Mouse (Mus musculus) heart, embryonic 11.5 days (tissue): ENCODE results near the gene Sgsm2. TPM values are rescaled to one million over a fixed set of nuclear protein-coding genes. Genes with fewer than 3 reads are reported as not detected.

ENCODE experiments used
- ATAC-seq: fragments of 200-750 bp; cut with Nextera tagmentation; replicated peaks from 2 replicates; pipeline ENCODE4 v1.8.0; 2017; ENCODE audit warnings: moderate library complexity; ENCODE audit not compliant: insufficient number of reproducible peaks, low FRiP score, low TSS enrichment
- H3K27ac ChIP-seq: fragments of 300-500 bp; sonication (generic); 2 replicates; pipeline ENCODE4 v1.5.1; 2014; ENCODE audit warnings: mild to moderate bottlenecking, low read depth, low read length
- H3K27me3 ChIP-seq: fragments of 300-500 bp; sonication (generic); 2 replicates; pipeline ENCODE4 v1.6.1; 2014; ENCODE audit warnings: mild to moderate bottlenecking, low read length, mixed read lengths; ENCODE audit not compliant: control insufficient read depth, insufficient read depth
- H3K36me3 ChIP-seq: fragments of 300-500 bp; sonication (generic); 2 replicates; pipeline ENCODE4 v1.6.1; 2014; ENCODE audit warnings: mild to moderate bottlenecking, low read length, moderate library complexity, mixed read lengths; ENCODE audit not compliant: control insufficient read depth, insufficient read depth
- H3K4me1 ChIP-seq: fragments of 300-500 bp; sonication (generic); 2 replicates; pipeline ENCODE4 v1.6.1; 2014; ENCODE audit warnings: low read length; ENCODE audit not compliant: control insufficient read depth, insufficient read depth
- H3K4me2 ChIP-seq: fragments of 300-500 bp; sonication (generic); 2 replicates; pipeline ENCODE4 v1.6.1; 2014; ENCODE audit warnings: mild to moderate bottlenecking, moderate library complexity
- H3K4me3 ChIP-seq: fragments of 300-500 bp; sonication (generic); 2 replicates; pipeline ENCODE4 v1.5.1; 2014; ENCODE audit warnings: low read depth, low read length
- H3K9ac ChIP-seq: fragments of 300-500 bp; sonication (generic); 2 replicates; pipeline ENCODE4 v1.6.1; 2014; ENCODE audit warnings: mild to moderate bottlenecking, low read depth, low read length, moderate library complexity
- H3K9me3 ChIP-seq: fragments of 300-500 bp; sonication (generic); replicated peaks from 2 replicates; pipeline ENCODE4 v1.6.1; 2016; ENCODE audit warnings: low read length; ENCODE audit not compliant: control insufficient read depth
- WGBS: fragments of 180-500 bp; shearing (Covaris S2); extraction: QIAGEN DNeasy Blood & Tissue Kit; methylation state at CpG from one replicate; pipeline ENCODE4 v1.1.7; 2014; ENCODE audit not compliant: insufficient replicate concordance; 5-methylcytosine and 5-hydroxymethylcytosine counted together
- polyA plus RNA-seq: library from polyadenylated mRNA; unstranded; fragments of >200 nt; fragmentation: Nextera tagmentation; extraction: Ambion mirVana; gene quantifications from 2 replicates; pipeline ENCODE4 v1.2.1, GENCODE M21; 2014

Sgsm2 gene
- polyA plus RNA-seq, 1 experiment from 2014 or later: 3.9 TPM

DNA sequence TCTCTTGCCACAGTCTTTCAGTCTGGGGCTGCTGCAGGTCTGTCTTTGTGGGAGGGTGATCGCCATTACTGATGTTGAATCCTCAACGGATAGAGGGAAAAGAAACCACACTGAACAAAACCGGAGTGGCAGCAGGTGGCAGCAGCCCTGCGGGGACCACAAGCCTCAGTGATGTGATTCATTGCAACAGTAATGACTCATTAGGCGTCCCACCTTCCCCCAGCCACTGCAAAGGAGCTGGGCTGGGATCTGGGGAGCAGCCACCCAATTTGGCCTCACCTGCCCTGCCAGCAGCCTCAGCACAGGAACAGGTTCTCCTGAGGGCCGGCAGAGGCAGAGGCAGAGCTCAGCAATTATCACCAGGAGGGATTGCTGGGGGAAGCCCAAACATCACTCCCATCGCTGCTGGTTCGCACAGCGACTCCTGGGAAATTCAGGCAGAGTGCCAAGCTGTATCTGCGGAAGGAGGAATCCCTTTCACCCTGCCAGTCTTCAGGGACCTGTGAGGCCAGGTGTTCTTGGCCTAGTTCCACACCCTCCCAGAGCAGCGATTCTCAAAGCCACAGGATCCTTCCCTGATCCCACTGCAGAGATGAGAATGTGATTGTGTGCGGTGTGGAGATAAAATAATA, 25.8 kb downstream of the Sgsm2 start:
- Histone ChIP-seq H3K9me3 (no peaks in the 10 kb centered on the region), H3K27me3 (no peaks in the 10 kb centered on the region), H3K36me3 (peaks cover 2% of the 10 kb centered on the region; the same call in 1 of the 2 replicates), H3K4me3 (no peak overlapping the region), H3K9ac (no peak overlapping the region), H3K4me2 (no peak overlapping the region), H3K27ac (no peak overlapping the region), H3K4me1 (peaks cover 19% of the 10 kb centered on the region)
- ATAC-seq: no peak
- 40% methylated on average over 12 of the region's 12 CpGs for WGBS

DNA sequence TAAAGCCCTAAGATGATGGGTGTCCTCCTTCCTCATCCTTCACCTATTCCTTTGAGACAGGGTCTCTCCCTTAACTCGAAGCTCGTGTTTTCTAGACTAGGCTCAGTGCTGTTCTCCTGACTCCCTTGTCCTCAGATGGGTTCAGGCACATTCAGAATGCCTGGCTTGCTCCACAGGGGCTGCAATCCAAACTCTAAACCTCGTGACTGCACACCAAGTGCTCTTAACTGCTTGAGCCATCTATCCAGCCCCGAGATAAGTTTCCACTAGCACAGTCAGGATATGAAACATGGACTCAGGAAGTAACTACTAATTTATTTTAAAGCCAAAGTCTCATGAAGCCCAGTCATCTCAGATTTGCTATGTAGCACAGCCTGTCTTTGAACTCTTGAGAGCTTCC, 26.3 kb downstream of the Sgsm2 start:
- 64% methylated on average over 4 of the region's 4 CpGs for WGBS
- Histone ChIP-seq H3K27ac (no peak overlapping the region), H3K36me3 (peaks cover 2% of the 10 kb centered on the region; the same call in 1 of the 2 replicates), H3K9ac (no peak overlapping the region), H3K27me3 (no peaks in the 10 kb centered on the region), H3K4me3 (no peak overlapping the region), H3K4me2 (no peak overlapping the region), H3K9me3 (no peaks in the 10 kb centered on the region), H3K4me1 (peaks cover 19% of the 10 kb centered on the region)
- no peak for ATAC-seq

DNA sequence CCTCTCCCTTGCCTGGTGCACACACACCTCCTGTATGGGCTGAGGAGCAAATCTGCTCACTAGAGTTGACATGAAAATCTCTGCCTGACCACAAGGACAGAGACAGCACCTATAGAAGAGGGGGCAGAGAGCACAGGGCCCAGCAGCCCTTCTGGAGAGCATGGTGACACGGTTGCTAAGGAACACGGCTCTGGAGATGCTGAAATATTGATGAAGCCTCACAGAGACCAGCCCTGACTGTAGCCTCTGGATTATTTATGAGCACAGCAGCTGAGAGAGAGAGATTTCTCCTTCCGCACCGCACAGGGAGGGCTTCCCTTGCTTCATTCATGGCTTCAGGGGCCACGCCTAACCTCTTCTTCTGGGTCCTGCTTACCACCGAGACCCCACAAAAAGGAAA, 27.3 kb downstream of the Sgsm2 start:
- Histone ChIP-seq H3K27me3 (no peaks in the 10 kb centered on the region), H3K9me3 (no peaks in the 10 kb centered on the region), H3K36me3 (peaks cover 2% of the 10 kb centered on the region; the same call in 1 of the 2 replicates), H3K4me1 (peaks cover 10% of the 10 kb centered on the region; the same call in 1 of the 2 replicates), H3K4me2 (no peak overlapping the region), H3K9ac (no peak overlapping the region), H3K27ac (no peak overlapping the region), H3K4me3 (no peak overlapping the region)
- 86% methylated on average over 6 of the region's 6 CpGs for WGBS
- no peak for ATAC-seq

DNA sequence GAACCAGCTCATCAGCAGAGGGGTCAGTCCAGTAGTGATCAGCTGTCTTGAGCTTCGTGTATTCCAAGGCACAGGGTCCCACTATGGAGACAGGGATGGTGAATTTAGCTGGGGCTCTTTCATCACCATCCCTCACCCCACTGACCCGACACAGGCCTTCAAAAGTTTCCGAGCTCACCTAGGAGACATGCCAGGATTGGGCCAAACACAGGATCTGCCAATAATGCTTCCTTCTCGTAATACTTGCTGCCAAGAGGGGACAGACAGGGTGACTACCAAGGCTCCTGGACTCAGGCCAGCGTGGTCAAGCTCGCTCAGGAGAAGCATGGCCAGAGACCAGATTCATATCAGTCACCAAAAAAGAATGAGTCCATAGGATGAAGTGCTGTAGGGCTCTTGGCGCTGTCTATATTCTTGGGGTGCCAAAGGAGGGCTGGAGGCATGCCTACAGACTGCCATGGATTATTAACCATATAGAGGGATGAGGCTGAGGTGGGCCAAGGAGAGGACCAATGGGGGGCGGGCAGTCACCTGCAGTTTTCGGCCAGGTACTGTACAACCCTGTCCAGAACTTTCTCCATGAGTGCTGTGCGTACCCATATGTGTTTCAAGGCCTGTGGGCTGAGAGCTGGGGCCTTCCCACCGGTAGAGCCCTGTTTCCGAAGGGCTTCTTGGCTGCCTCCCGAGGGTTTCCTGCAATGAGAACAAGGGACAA, 28.7 kb downstream of the Sgsm2 start:
- peaks cover 14% of the 10 kb centered on the region; the same call in 1 of the 2 replicates for H3K4me1 ChIP-seq
- H3K9ac ChIP-seq: no peak overlapping the region
- no peak overlapping the region for H3K27ac ChIP-seq
- H3K4me2 ChIP-seq: no peak overlapping the region
- WGBS: 79% methylated on average over 13 of the region's 13 CpGs
- H3K27me3 ChIP-seq: no peaks in the 10 kb centered on the region
- H3K4me3 ChIP-seq: no peak overlapping the region
- H3K36me3 ChIP-seq: peaks cover 2% of the 10 kb centered on the region; the same call in 1 of the 2 replicates
- ATAC-seq: no peak
- no peaks in the 10 kb centered on the region for H3K9me3 ChIP-seq

DNA sequence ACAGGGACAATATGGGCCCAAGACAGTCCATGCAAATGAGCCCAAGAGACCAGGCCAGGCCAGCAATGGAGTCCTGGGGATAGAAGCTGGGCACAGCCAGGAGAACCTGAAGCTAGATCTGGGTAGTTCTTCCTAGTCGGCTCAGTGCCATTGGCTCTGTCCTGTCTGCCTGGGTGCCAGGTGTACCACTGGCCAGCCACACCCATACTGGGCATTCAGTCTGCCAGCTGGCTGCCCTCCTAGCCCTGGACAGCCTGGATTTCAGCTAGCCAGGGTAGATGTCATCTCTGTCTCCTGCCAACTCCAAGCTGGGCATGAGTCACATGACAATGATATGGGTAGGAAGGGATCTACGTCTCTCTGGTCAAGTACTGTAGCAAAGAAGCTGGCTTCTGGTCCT, 29.7 kb downstream of the Sgsm2 start:
- no peak overlapping the region for H3K27ac ChIP-seq

DNA sequence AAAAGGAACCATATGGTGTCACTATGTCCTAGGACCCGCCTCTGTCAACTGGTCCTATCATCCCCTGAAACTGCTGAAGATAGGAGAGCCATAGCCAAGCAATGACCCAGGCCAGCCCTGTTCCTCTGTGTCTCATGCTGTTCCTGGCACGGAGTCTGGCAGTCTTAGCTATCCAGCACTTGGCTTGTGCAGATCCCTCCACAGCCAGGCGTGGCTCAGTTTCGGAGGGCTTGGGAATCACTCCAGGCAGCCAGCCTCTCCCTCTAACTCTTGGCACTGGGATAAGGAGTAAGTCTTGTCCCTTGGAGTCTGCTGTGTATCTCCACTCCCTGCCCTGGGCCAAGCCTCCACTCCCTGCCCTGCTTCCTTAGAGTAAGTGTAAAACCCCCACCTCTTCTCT, 30.2 kb downstream of the Sgsm2 start:
- 72% methylated on average over 4 of the region's 4 CpGs for WGBS
- Histone ChIP-seq H3K4me1 (peaks cover 10% of the 10 kb centered on the region; the same call in 1 of the 2 replicates), H3K4me3 (no peak overlapping the region), H3K27me3 (no peaks in the 10 kb centered on the region), H3K27ac (no peak overlapping the region), H3K9me3 (no peaks in the 10 kb centered on the region), H3K4me2 (no peak overlapping the region), H3K9ac (no peak overlapping the region), H3K36me3 (peaks cover 2% of the 10 kb centered on the region; the same call in 1 of the 2 replicates)
- no peak for ATAC-seq

More for the DNA sequence above, 29.7 kb downstream of the Sgsm2 start:
- H3K4me2 ChIP-seq: no peak overlapping the region
- 74% methylated on average over 2 of the region's 2 CpGs for WGBS
- peaks cover 2% of the 10 kb centered on the region; the same call in 1 of the 2 replicates for H3K36me3 ChIP-seq
- no peak overlapping the region for H3K4me3 ChIP-seq
- H3K27me3 ChIP-seq: no peaks in the 10 kb centered on the region
- H3K9me3 ChIP-seq: no peaks in the 10 kb centered on the region
- no peak overlapping the region for H3K9ac ChIP-seq
- no peak for ATAC-seq
- peaks cover 10% of the 10 kb centered on the region; the same call in 1 of the 2 replicates for H3K4me1 ChIP-seq

DNA sequence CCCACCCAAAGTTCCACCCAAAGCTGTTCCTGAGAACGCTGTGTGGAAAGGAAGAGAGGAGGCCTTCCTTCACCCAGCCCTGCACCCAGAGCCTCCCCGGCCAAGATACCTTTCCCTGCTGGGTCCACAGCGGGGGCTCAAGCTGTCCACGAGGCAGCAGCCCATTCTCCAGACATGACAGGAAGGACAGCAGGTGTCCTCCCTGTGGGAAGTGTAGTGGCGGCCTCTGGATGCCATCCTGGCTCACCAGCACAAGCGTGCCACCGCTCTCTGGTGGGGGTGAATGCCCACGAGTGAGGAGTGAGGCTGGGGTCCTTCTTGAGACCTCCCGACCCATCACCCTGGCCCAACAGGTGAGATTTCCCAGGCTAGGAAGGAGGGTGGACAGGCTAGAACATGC, 31.6 kb downstream of the Sgsm2 start:
- no peak for ATAC-seq
- H3K4me1 ChIP-seq: peaks cover 9% of the 10 kb centered on the region; the same call in 1 of the 2 replicates
- WGBS: 82% methylated on average over 9 of the region's 9 CpGs
- H3K36me3 ChIP-seq: peaks cover 2% of the 10 kb centered on the region; the same call in 1 of the 2 replicates
- no peak overlapping the region for H3K9ac ChIP-seq
- no peak overlapping the region for H3K4me3 ChIP-seq
- no peak overlapping the region for H3K4me2 ChIP-seq
- H3K27ac ChIP-seq: no peak overlapping the region
- H3K9me3 ChIP-seq: no peaks in the 10 kb centered on the region
- H3K27me3 ChIP-seq: no peaks in the 10 kb centered on the region

DNA sequence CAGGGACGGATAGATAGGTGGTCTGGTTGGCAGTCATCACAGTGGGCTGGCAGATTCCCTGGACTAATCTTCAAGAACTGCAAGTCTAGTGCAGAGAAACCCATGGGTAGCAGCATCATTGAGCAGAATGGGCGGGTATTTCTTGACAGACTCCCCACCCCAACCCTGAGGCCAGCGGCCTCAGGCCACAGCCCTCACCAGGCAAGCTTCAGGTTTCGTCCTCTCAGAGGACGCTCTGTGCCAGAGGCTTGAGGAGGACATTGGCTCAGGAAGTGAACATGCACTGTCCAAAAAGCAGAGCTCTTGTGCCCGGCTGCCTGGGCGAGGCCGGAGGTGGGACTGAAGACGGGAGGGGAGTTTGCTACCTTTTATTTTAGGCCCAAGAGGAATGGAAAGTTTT, 32.4 kb downstream of the Sgsm2 start:
- 71% methylated on average over 9 of the region's 9 CpGs for WGBS

More for the DNA sequence above, 32.4 kb downstream of the Sgsm2 start:
- no peak overlapping the region for H3K27ac ChIP-seq
- no peak for ATAC-seq
- peaks cover 2% of the 10 kb centered on the region; the same call in 1 of the 2 replicates for H3K36me3 ChIP-seq
- H3K9ac ChIP-seq: no peak overlapping the region
- H3K4me1 ChIP-seq: peaks cover 9% of the 10 kb centered on the region; the same call in 1 of the 2 replicates
- H3K4me3 ChIP-seq: no peak overlapping the region
- no peak overlapping the region for H3K4me2 ChIP-seq
- no peaks in the 10 kb centered on the region for H3K9me3 ChIP-seq
- H3K27me3 ChIP-seq: no peaks in the 10 kb centered on the region
